Comparison of ENCODE assay signal across 23 mouse cellular contexts in genomic region chr7:48898416-48898815, GRCm38 (mm10). TPM values are rescaled to one million over a fixed set of nuclear protein-coding genes. Genes with fewer than 3 reads are reported as not detected.
DNase-seq lines count a peak whose midpoint lies in the region; ATAC-seq lines count a peak whose summit lies in the region.
"Had no signal": no experiment of that assay in that cellular context is flagged by ENCODE, and none has a peak within 500 bp of the region (broad histone marks: within the 10 kb centered on the region; RNA-seq: fewer than 3 reads in every experiment).

No protein-coding gene starts in this region.

- H3K9me3 ChIP-seq in heart, embryonic 15.5 days (replicated peaks): no peaks in the 10 kb centered on the region
- H3K9me3 ChIP-seq in lung, embryonic 16.5 days (ENCODE audit: control insufficient read depth, low read length): no peaks in the 10 kb centered on the region
- H3K9me3 ChIP-seq: megakaryocyte, embryonic 14.5 days; neural tube, embryonic 15.5 days had no signal

- H3K27me3 ChIP-seq in heart, embryonic 15.5 days: no peaks in the 10 kb centered on the region
- H3K27me3 ChIP-seq in lung, embryonic 16.5 days (ENCODE audit: control insufficient read depth, insufficient read depth, low read depth, low read length): no peaks in the 10 kb centered on the region

- H3K36me3 ChIP-seq in heart, embryonic 15.5 days: no peaks in the 10 kb centered on the region
- H3K36me3 ChIP-seq in lung, embryonic 16.5 days (ENCODE audit: control insufficient read depth, insufficient read depth, low read length): no peaks in the 10 kb centered on the region
- H3K36me3 ChIP-seq: neural tube, embryonic 15.5 days had no signal

- H3K27ac ChIP-seq in heart, embryonic 15.5 days: peak overlapping the region; percentile 8; the same call in 1 of the 2 replicates
- 0 out of 2 replicates have a peak overlapping the region, but pooled peaks have one; percentile 10 for H3K27ac ChIP-seq in lung, embryonic 16.5 days (ENCODE audit: low read length)
- H3K27ac ChIP-seq: hindbrain, embryonic 14.5 days; neural tube, embryonic 15.5 days had no signal

- peak; percentile 32 for DNase-seq in CD4-positive, CD25-positive, alpha-beta regulatory T cell, adult 2 months (ENCODE audit: low read depth, low spot score)
- DNase-seq in heart, postnatal 36 days: no peak
- DNase-seq in lung, postnatal 4 days: no peak
- DNase-seq in left cerebral cortex, adult 8-10 months (ENCODE audit: low spot score in 2 of 2): no peak
- DNase-seq: cerebellum, adult 18-20 months; cerebellum, postnatal 36 days; heart, adult 11 months; kidney, postnatal 14 days; left cerebral cortex, postnatal 4 days; liver had no signal

- intact Hi-C loops in heart, postnatal 36 days (cut with DNase I): no loop called here

- H3K4me2 ChIP-seq in heart, embryonic 15.5 days: no peak overlapping the region
- H3K4me2 ChIP-seq in lung, embryonic 16.5 days (ENCODE audit: low read depth, low read length): no peak overlapping the region
- H3K4me2 ChIP-seq: neural tube, embryonic 15.5 days had no signal

- WGBS in heart, embryonic 15.5 days: 56% methylated on average over 9 of the region's 9 CpGs
- WGBS in lung, embryonic 16.5 days: 46% methylated on average over 9 of the region's 9 CpGs

- no peak overlapping the region for H3K9ac ChIP-seq in heart, embryonic 15.5 days
- no peak overlapping the region for H3K9ac ChIP-seq in lung, embryonic 16.5 days (ENCODE audit: low read length)
- H3K9ac ChIP-seq: hindbrain, embryonic 14.5 days; neural tube, embryonic 15.5 days had no signal

- no peak for ATAC-seq in CD4-positive, CD25-positive, alpha-beta regulatory T cell, adult 4 months
- no peak for ATAC-seq in heart, embryonic 15.5 days (replicated peaks; ENCODE audit: insufficient number of reproducible peaks, insufficient read depth, low FRiP score, low read depth)
- no peak for ATAC-seq in lung, embryonic 16.5 days (ENCODE audit: low read depth)
- ATAC-seq in inflammation-experienced regulatory T-cells, adult 6 months: peak; percentile 34
- ATAC-seq: intestine, postnatal 0 days had no signal

- no peak overlapping the region for H3K4me3 ChIP-seq in heart, embryonic 15.5 days
- no peak overlapping the region for H3K4me3 ChIP-seq in lung, embryonic 16.5 days (ENCODE audit: low read length)
- H3K4me3 ChIP-seq: myocyte; neural tube, embryonic 15.5 days had no signal

- H3K4me1 ChIP-seq in heart, embryonic 15.5 days (replicated peaks): peaks cover 59% of the 10 kb centered on the region
- peaks cover 15% of the 10 kb centered on the region for H3K4me1 ChIP-seq in lung, embryonic 16.5 days (replicated peaks; ENCODE audit: control insufficient read depth, insufficient read depth, low read length)

RNA-seq across cellular contexts. Expression of gene Nav2, which starts 10.1 kb away (rescaled TPM):
- 10 to 100 TPM; 30.6 to 45.1 TPM for polyA plus RNA-seq in CD4-positive, CD25-positive, alpha-beta regulatory T cell, adult 4 months (2017; shearing (Covaris generic))
- polyA plus RNA-seq in heart, embryonic 15.5 days (2015; fragmentation: Nextera tagmentation; extraction: Ambion mirVana): 30.7 and 40.0 TPM in 2 replicates
- 10 to 100 TPM; 42.4 to 52.9 TPM for total RNA-seq in heart, postnatal 36 days (2021)
- polyA plus RNA-seq in lung, embryonic 16.5 days (2015; fragmentation: Nextera tagmentation; extraction: Ambion mirVana): 27.3 and 33.8 TPM in 2 replicates
- polyA plus RNA-seq in inflammation-experienced regulatory T-cells, adult 6 months (2017; shearing (Covaris generic)): 10 to 100 TPM; 27.1 to 51.3 (median 35.8) TPM
- total RNA-seq in left cerebral cortex, adult 8-10 months (2022): 100 to 1,000 TPM in 1 of 4 experiments, 10 to 100 TPM in 3; 76.7 to 101 (median 89.2) TPM

RNA-seq across cellular contexts. Expression of gene E2f8, which starts 17.0 kb away (rescaled TPM):
- 1 to 10 TPM; 1.1 to 3.2 TPM for polyA plus RNA-seq in CD4-positive, CD25-positive, alpha-beta regulatory T cell, adult 4 months (2017; shearing (Covaris generic))
- 15.6 and 18.9 TPM in 2 replicates for polyA plus RNA-seq in heart, embryonic 15.5 days (2015; fragmentation: Nextera tagmentation; extraction: Ambion mirVana)
- under 1 TPM; 0.68 to 0.92 TPM for total RNA-seq in heart, postnatal 36 days (2021)
- polyA plus RNA-seq in lung, embryonic 16.5 days (2015; fragmentation: Nextera tagmentation; extraction: Ambion mirVana): 20.5 and 22.0 TPM in 2 replicates
- polyA plus RNA-seq in inflammation-experienced regulatory T-cells, adult 6 months (2017; shearing (Covaris generic)): 10 to 100 TPM in 1 of 3 experiments, 1 to 10 TPM in 1, under 1 TPM in 1; 0.75 to 16.1 (median 1.6) TPM
- total RNA-seq in left cerebral cortex, adult 8-10 months (2022): under 1 TPM; 0.11 to 0.41 (median 0.20) TPM

RNA-seq across cellular contexts. Expression of gene Csrp3, which starts 50.6 kb away (rescaled TPM):
- polyA plus RNA-seq in CD4-positive, CD25-positive, alpha-beta regulatory T cell, adult 4 months (2017; shearing (Covaris generic)): not detected
- polyA plus RNA-seq in heart, embryonic 15.5 days (2015; fragmentation: Nextera tagmentation; extraction: Ambion mirVana): 1,541 and 1,964 TPM in 2 replicates
- 1,000 to 10,000 TPM; 2,107 to 2,284 TPM for total RNA-seq in heart, postnatal 36 days (2021)
- 56.4 and 71.6 TPM in 2 replicates for polyA plus RNA-seq in lung, embryonic 16.5 days (2015; fragmentation: Nextera tagmentation; extraction: Ambion mirVana)
- not detected for polyA plus RNA-seq in inflammation-experienced regulatory T-cells, adult 6 months (2017; shearing (Covaris generic))
- under 1 TPM in 2 of 4 experiments, not detected in 2; 0.44 to 0.80 TPM for total RNA-seq in left cerebral cortex, adult 8-10 months (2022)
- total RNA-seq: layer of hippocampus, adult 8-10 months; left cerebral cortex, adult 18-20 months; left cerebral cortex, postnatal 4 days had no signal
- polyA plus RNA-seq: forebrain, embryonic 11.5 days; hindbrain, embryonic 14.5 days; urinary bladder, adult 2 months had no signal

Comparison
In these comparisons a context has a peak if more than half of its experiments do, and no peak if none do; other contexts are left out.
1. RNA of gene Csrp3, which starts 50.6 kb away (polyA plus RNA-seq): 1,541 to 1,964 TPM in heart, embryonic 15.5 days and 56.4 to 71.6 TPM in lung, embryonic 16.5 days; not detected in CD4-positive, CD25-positive, alpha-beta regulatory T cell, adult 4 months and not detected in inflammation-experienced regulatory T-cells, adult 6 months; every median in the first group is over 10 times any median in the second.